Mouse (Mus musculus): ENCODE results near the gene Hmg20a. TPM values are rescaled to one million over a fixed set of nuclear protein-coding genes. Genes with fewer than 3 reads are reported as not detected.
"Not testable (repeated sequence)": the region's sequence is repeated elsewhere in the genome, so short reads cannot be mapped to it uniquely, and the experiment has no call there.

The Hmg20a gene
- polyA plus RNA-seq, 1 experiment from 2014 or later = 86.3 TPM

DNA sequence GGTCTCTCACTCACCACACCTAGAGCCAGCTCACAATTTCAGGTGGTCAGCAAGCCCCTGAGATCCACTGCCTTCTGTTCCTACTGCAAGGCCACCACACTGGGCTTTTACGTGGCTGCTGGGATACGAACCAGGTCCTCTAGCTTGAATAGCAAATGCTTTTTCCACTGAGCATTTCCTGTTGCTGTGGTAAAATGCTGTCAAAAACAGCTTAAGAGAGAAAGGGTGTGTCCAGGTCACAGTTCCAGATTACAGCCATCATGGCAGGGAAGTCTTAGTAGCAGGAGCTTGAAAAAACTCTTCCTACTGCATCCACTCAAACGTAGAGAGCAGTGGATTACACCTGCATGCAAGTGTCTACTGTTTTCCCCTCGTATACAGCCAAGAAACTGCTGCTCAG lies 6.5 kb downstream of the Hmg20a start:
- no peaks in the 10 kb centered on the region for H3K27me3 ChIP-seq (ENCODE audit: control insufficient read depth, insufficient read depth, low read length)
- H3K9ac ChIP-seq (replicated peaks; ENCODE audit: low read depth, low read length) = no peak overlapping the region
- no peak overlapping the region for H3K27ac ChIP-seq (ENCODE audit: low read depth, low read length)
- H3K9me3 ChIP-seq (ENCODE audit: control insufficient read depth, low read length) = no peaks in the 10 kb centered on the region
- WGBS = 86% methylated on average over 4 of the region's 4 CpGs
- no peak for ATAC-seq (ENCODE audit: low read depth)
- no peak overlapping the region for H3K4me2 ChIP-seq (ENCODE audit: low read depth, low read length)
- no peak overlapping the region for H3K4me3 ChIP-seq (ENCODE audit: low read depth, low read length)
- no peaks in the 10 kb centered on the region for H3K36me3 ChIP-seq (ENCODE audit: control insufficient read depth, insufficient read depth, low read length)
- H3K4me1 ChIP-seq (ENCODE audit: control insufficient read depth, insufficient read depth, low read length) = peaks cover 15% of the 10 kb centered on the region; the same call in 1 of the 2 replicates

DNA sequence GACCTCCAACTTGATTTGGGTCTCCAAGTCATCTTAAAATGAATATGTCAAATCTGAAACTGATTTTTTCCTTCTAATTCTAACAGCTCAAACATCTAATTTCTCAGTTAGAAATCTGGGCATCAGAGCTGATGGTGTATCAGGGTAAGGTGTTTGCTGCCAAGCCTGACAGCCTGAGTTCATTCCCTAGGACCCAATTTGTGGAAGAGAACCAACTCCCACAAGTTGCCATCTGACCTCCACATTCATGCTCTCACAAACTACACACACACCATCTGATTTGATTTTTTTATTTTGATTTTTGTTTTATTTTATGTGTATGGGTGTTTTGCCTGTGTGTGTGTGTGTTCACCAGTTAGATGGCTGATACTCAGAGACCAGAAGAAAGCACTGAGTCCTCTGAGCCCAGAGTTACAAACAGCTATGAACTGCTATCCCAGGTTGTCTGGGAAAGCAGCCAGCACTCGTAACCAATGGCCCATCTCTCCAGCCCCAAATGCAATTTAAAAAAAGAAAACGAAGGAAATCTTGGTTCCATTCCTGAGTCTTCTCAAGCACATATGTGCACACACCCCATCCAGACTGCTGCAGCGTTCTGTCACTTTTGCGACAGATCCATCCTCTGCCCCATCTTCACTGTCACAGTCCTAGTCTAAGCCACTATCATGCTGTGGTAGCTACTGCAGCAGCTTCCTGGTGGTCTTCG lies 17.6 kb downstream of the Hmg20a start:
- no peak overlapping the region for H3K27ac ChIP-seq (ENCODE audit: low read depth, low read length)
- H3K9me3 ChIP-seq (ENCODE audit: control insufficient read depth, low read length) = no peaks in the 10 kb centered on the region

DNA sequence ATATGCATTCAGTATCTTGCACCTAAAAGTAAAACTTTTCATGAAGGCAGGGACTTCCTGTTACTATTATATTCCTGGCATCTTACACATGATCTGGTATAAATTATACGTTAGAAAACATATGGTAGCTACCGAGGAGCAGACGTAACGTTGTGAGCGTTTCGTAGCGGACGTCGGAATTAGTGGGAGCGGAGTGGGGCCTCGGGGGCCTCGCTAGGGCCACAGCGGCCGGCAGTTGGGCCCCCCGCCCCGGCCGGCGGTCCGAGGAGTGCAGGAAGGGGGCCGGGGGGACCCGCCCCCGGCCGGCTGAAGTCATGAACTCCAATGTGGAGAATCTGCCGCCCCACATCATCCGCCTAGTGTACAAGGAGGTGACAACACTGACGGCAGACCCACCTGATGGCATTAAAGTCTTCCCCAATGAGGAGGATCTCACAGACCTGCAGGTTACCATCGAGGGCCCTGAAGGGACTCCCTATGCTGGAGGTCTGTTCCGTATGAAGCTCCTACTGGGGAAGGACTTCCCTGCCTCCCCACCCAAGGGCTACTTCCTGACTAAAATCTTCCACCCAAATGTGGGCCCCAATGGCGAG lies 19.0 kb downstream of the Hmg20a start:
- H3K27ac ChIP-seq (ENCODE audit: low read depth, low read length); H3K9ac ChIP-seq (replicated peaks; ENCODE audit: low read depth, low read length); H3K36me3 ChIP-seq (ENCODE audit: control insufficient read depth, insufficient read depth, low read length); ATAC-seq (ENCODE audit: low read depth); H3K4me1 ChIP-seq (ENCODE audit: control insufficient read depth, insufficient read depth, low read length); H3K9me3 ChIP-seq (ENCODE audit: control insufficient read depth, low read length); H3K27me3 ChIP-seq (ENCODE audit: control insufficient read depth, insufficient read depth, low read length); H3K4me3 ChIP-seq (ENCODE audit: low read depth, low read length); H3K4me2 ChIP-seq (ENCODE audit: low read depth, low read length): not testable (repeated sequence)
- 90% methylated on average over 25 of the region's 29 CpGs for WGBS

More for the DNA sequence above, 17.6 kb downstream of the Hmg20a start:
- Histone ChIP-seq H3K4me3 (ENCODE audit: low read depth, low read length) (no peak overlapping the region), H3K9ac (replicated peaks; ENCODE audit: low read depth, low read length) (no peak overlapping the region), H3K27me3 (ENCODE audit: control insufficient read depth, insufficient read depth, low read length) (no peaks in the 10 kb centered on the region), H3K4me1 (ENCODE audit: control insufficient read depth, insufficient read depth, low read length) (no peaks in the 10 kb centered on the region), H3K36me3 (ENCODE audit: control insufficient read depth, insufficient read depth, low read length) (no peaks in the 10 kb centered on the region), H3K4me2 (ENCODE audit: low read depth, low read length) (no peak overlapping the region)
- no peak for ATAC-seq (ENCODE audit: low read depth)
- WGBS = 73% methylated on average over 5 of the region's 5 CpGs

DNA sequence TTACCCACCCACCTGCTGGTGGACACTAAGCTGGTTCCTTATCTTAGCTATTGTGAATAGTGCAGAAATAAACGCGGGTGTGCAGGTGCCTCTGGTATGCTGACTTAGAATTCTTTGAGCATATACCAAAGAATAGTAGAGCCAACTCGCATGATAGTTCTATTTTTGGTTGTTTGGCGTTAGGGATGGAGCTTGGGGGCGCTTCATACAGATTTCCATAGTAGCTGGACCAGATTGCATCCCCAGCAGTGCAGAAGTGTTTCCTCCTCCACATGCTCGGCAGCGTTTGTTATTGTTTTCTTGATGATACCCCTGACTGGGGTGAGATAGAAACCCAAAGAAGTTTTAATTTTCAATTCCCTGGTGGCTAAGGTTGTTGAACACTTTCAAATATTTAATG lies 21.3 kb downstream of the Hmg20a start:
- Histone ChIP-seq H3K4me2 (ENCODE audit: low read depth, low read length) (no peak overlapping the region), H3K27me3 (ENCODE audit: control insufficient read depth, insufficient read depth, low read length) (no peaks in the 10 kb centered on the region), H3K9ac (replicated peaks; ENCODE audit: low read depth, low read length) (no peak overlapping the region), H3K27ac (ENCODE audit: low read depth, low read length) (no peak overlapping the region), H3K36me3 (ENCODE audit: control insufficient read depth, insufficient read depth, low read length) (no peaks in the 10 kb centered on the region), H3K4me3 (ENCODE audit: low read depth, low read length) (no peak overlapping the region), H3K4me1 (ENCODE audit: control insufficient read depth, insufficient read depth, low read length) (no peaks in the 10 kb centered on the region), H3K9me3 (ENCODE audit: control insufficient read depth, low read length) (no peaks in the 10 kb centered on the region)
- ATAC-seq (ENCODE audit: low read depth) = no peak
- WGBS = 73% methylated on average over 7 of the region's 7 CpGs

DNA sequence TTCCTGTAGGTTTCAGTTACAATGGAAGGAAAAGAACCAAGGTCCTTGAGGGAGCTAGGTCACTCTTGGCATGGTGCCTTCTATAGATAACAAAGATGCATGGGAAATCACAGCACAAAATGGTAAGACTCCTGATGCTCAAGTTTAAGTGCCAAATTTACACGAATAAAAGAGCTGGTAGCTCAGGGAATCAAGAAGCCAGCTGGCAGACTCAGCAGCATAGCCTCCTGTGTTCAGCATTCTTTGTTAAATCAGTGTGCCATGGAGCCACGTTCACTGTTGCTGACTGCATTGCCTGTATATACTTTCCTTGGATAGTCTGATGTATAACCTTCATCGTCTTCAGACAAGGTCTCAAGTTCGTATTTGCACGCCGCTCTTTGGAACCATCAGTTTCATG lies 33.2 kb downstream of the Hmg20a start:
- no peaks in the 10 kb centered on the region for H3K4me1 ChIP-seq (ENCODE audit: control insufficient read depth, insufficient read depth, low read length)
- WGBS = 84% methylated on average over 6 of the region's 6 CpGs
- H3K9me3 ChIP-seq (ENCODE audit: control insufficient read depth, low read length) = no peaks in the 10 kb centered on the region
- H3K4me3 ChIP-seq (ENCODE audit: low read depth, low read length) = no peak overlapping the region
- no peak for ATAC-seq (ENCODE audit: low read depth)
- H3K36me3 ChIP-seq (ENCODE audit: control insufficient read depth, insufficient read depth, low read length) = no peaks in the 10 kb centered on the region
- no peak overlapping the region for H3K9ac ChIP-seq (replicated peaks; ENCODE audit: low read depth, low read length)
- no peaks in the 10 kb centered on the region for H3K27me3 ChIP-seq (ENCODE audit: control insufficient read depth, insufficient read depth, low read length)
- no peak overlapping the region for H3K4me2 ChIP-seq (ENCODE audit: low read depth, low read length)
- no peak overlapping the region for H3K27ac ChIP-seq (ENCODE audit: low read depth, low read length)

DNA sequence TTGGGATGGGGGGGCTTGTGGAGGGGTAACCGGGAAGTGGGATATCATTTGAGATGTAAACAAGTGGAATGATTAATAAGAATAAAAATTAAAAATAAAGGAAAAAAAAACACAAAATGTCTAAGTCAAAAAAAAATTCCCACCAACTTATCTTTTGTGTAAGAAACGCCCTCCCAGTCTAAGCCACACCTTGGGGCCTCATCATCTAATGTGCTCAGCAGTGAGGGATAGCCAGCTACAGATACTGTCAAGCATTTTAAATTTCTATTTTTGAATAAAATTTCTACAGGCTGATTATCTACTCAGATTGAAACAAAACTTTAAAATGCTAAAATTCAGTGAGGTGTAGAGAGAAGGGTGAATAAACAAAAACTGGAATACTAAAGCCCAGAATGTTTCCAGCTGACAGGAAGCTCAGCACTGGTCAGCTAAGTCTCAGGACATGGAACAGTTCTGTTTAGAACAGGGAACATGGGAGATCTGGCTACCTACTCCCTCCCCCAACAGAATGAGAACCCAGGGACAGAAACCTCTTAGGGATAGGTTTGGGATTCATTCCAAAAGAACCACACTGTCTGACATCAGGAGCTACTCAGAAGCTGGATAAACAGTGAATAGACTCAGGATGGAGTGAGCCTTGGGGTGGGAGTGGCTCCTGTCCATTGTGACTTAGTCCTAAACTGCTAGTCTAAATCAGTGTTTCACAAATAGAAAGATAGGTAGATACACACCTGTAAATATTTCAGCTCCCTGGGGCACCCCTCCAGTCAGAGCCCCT lies 34.8 kb downstream of the Hmg20a start:
- no peaks in the 10 kb centered on the region for H3K9me3 ChIP-seq (ENCODE audit: control insufficient read depth, low read length)
- no peak overlapping the region for H3K27ac ChIP-seq (ENCODE audit: low read depth, low read length)
- no peak overlapping the region for H3K9ac ChIP-seq (replicated peaks; ENCODE audit: low read depth, low read length)
- H3K36me3 ChIP-seq (ENCODE audit: control insufficient read depth, insufficient read depth, low read length) = no peaks in the 10 kb centered on the region
- ATAC-seq (ENCODE audit: low read depth) = no peak
- no peaks in the 10 kb centered on the region for H3K27me3 ChIP-seq (ENCODE audit: control insufficient read depth, insufficient read depth, low read length)
- no peaks in the 10 kb centered on the region for H3K4me1 ChIP-seq (ENCODE audit: control insufficient read depth, insufficient read depth, low read length)
- H3K4me3 ChIP-seq (ENCODE audit: low read depth, low read length) = no peak overlapping the region
- no peak overlapping the region for H3K4me2 ChIP-seq (ENCODE audit: low read depth, low read length)
- 94% methylated on average over 2 of the region's 2 CpGs for WGBS

DNA sequence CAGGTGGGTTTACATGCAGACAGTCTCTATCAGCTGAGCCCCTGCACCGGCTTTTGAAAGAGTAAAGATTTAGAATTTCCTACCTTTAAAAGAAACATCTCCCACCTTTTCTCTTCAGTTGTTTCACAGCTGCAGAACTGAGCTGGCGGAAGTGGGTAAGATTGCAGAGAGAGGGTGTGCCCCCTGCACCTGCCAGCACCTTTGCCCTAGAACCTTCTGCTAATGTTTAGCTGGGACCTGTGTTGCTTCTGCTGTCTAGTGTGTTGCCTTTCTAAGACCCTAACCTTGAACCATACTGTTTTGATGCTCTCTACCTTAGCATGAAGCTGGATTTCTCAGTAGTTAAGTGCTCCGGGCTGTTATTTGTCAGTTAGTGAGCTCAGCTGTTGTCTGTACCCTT lies 38.0 kb downstream of the Hmg20a start:
- Histone ChIP-seq H3K9ac (replicated peaks; ENCODE audit: low read depth, low read length) (no peak overlapping the region), H3K9me3 (ENCODE audit: control insufficient read depth, low read length) (no peaks in the 10 kb centered on the region), H3K4me1 (ENCODE audit: control insufficient read depth, insufficient read depth, low read length) (no peaks in the 10 kb centered on the region), H3K4me3 (ENCODE audit: low read depth, low read length) (no peak overlapping the region), H3K4me2 (ENCODE audit: low read depth, low read length) (no peak overlapping the region), H3K27ac (ENCODE audit: low read depth, low read length) (no peak overlapping the region), H3K36me3 (ENCODE audit: control insufficient read depth, insufficient read depth, low read length) (no peaks in the 10 kb centered on the region), H3K27me3 (ENCODE audit: control insufficient read depth, insufficient read depth, low read length) (no peaks in the 10 kb centered on the region)
- 95% methylated on average over 3 of the region's 3 CpGs for WGBS
- ATAC-seq (ENCODE audit: low read depth) = no peak

DNA sequence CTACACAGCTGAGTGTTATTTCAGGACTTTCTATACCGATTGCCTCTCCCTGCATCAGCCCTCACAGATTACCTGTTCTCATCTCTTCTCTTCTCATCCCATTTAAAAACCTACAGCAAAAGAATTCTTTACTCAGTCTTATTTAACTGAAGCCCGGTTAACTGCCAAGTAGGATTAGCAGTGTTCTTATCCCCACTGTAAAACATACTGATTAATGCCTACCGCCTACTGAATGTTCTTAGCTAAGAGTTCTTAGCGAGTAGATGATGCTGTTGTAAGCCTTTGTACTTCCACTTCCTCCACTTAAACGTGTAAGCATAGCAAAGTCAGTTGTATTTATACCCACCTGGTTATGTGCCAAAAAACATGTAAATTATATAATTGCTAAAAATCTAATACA lies 42.6 kb downstream of the Hmg20a start:
- Histone ChIP-seq H3K9ac (replicated peaks; ENCODE audit: low read depth, low read length) (no peak overlapping the region), H3K4me3 (ENCODE audit: low read depth, low read length) (no peak overlapping the region), H3K27me3 (ENCODE audit: control insufficient read depth, insufficient read depth, low read length) (no peaks in the 10 kb centered on the region), H3K4me1 (ENCODE audit: control insufficient read depth, insufficient read depth, low read length) (peaks cover 7% of the 10 kb centered on the region), H3K4me2 (ENCODE audit: low read depth, low read length) (no peak overlapping the region), H3K27ac (ENCODE audit: low read depth, low read length) (no peak overlapping the region), H3K36me3 (ENCODE audit: control insufficient read depth, insufficient read depth, low read length) (no peaks in the 10 kb centered on the region), H3K9me3 (ENCODE audit: control insufficient read depth, low read length) (no peaks in the 10 kb centered on the region)
- no peak for ATAC-seq (ENCODE audit: low read depth)
- 90% methylated on average over 5 of the region's 5 CpGs for WGBS

DNA sequence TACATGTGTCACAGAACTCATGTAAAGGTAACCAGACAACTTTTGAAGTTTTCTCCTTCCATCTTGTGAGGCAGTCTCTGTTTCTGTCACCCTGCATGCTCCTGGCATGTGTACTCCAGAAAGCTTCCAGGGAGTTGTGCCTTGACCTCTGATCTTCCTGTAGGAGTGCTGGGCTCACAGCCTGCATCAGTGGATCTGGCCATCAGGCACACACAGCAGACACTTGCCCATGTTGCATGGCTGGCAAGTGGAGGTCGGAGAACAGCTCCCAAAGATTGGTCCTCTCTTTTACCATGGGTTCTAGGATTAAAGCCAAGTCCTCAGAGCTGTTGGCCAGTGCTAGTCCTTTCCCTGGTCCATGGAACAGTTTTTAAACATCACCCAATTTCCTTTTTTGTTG lies 44.2 kb downstream of the Hmg20a start:
- no peaks in the 10 kb centered on the region for H3K9me3 ChIP-seq (ENCODE audit: control insufficient read depth, low read length)
- H3K27ac ChIP-seq (ENCODE audit: low read depth, low read length) = no peak overlapping the region
- H3K4me2 ChIP-seq (ENCODE audit: low read depth, low read length) = no peak overlapping the region
- no peak overlapping the region for H3K4me3 ChIP-seq (ENCODE audit: low read depth, low read length)
- H3K4me1 ChIP-seq (ENCODE audit: control insufficient read depth, insufficient read depth, low read length) = peaks cover 15% of the 10 kb centered on the region
- no peak for ATAC-seq (ENCODE audit: low read depth)
- H3K27me3 ChIP-seq (ENCODE audit: control insufficient read depth, insufficient read depth, low read length) = no peaks in the 10 kb centered on the region
- no peak overlapping the region for H3K9ac ChIP-seq (replicated peaks; ENCODE audit: low read depth, low read length)
- H3K36me3 ChIP-seq (ENCODE audit: control insufficient read depth, insufficient read depth, low read length) = no peaks in the 10 kb centered on the region
- whole genome bisulfite sequencing = 95% methylated on average over 1 of the region's 1 CpGs

Measured in neural tube, embryonic 14.5 days (tissue).